Mouse (Mus musculus): ENCODE measurements at regions not wholly inside any gene's neighbourhood (a gene's known extent, or its start where the extent isn't known, plus 50 kb on each side); places are given as distances from the start of the nearest gene placed in this dataset.

DNA sequence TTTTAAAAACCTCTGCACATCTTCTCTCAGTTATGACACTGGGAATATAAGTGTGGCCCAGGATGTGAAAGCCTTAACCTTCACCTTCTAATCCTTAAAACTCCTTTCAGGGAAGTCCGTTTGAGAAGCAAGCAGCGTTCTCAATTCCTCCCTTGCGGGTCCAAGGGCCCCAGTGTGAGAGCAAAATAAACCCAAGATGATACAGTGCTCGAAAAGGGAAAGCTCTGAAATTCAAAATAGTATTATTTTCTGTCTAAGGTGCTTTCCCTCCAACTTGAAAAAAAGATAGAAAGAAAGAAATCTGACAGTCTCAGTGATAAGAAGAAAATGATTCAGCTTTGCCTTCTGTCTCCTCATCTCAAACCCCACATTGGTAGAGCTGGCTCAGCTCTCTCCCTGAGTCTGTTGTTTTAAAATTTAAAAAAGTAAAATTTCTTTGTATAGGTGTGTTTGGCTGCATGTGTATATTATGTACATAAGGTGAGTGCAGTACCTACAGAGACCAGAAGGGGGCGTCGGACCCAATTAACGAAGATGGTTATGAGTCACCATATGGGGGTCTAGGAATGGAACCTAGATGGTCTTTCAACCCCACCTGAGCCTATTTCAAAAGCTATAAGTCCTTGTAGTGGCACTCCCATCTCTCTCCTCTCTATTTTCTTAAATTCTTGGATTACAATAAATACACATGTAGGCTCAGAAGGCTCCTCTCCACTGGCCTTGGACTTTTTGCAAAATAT, 222.3 kb upstream of the Spdye4c start:
- DNase-seq (ENCODE audit: inconsistent age in 2 of 2, low spot score in 1 of 2): no peak

DNA sequence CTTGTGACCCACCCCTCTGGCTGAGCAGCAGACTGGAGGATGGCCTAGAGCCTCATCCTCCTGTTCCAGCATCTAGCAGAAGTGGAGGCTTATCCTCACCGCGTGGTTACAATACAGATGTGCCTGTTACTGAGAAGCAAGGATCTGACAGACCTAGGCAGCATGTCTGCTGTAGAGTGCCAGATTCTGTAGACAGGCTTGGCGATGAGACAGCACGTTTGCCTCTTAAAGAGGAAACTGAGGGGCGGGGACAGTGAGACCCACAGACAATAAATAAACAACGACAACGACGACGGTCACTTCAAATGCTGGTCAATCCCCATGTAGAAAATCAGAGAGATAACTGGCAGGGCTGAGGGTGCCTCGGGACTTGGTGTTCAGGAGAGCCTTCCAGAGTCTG, 220.2 kb upstream of the Spdye4c start:
- DNase-seq (ENCODE audit: inconsistent age in 2 of 2, low spot score in 1 of 2): no peak

- no peak for DNase-seq (ENCODE audit: inconsistent age in 2 of 2, low spot score in 1 of 2)
Observed at GRCm38 (mm10) chr2:128372204-128372603, 218.8 kb upstream of the Spdye4c start.

DNA sequence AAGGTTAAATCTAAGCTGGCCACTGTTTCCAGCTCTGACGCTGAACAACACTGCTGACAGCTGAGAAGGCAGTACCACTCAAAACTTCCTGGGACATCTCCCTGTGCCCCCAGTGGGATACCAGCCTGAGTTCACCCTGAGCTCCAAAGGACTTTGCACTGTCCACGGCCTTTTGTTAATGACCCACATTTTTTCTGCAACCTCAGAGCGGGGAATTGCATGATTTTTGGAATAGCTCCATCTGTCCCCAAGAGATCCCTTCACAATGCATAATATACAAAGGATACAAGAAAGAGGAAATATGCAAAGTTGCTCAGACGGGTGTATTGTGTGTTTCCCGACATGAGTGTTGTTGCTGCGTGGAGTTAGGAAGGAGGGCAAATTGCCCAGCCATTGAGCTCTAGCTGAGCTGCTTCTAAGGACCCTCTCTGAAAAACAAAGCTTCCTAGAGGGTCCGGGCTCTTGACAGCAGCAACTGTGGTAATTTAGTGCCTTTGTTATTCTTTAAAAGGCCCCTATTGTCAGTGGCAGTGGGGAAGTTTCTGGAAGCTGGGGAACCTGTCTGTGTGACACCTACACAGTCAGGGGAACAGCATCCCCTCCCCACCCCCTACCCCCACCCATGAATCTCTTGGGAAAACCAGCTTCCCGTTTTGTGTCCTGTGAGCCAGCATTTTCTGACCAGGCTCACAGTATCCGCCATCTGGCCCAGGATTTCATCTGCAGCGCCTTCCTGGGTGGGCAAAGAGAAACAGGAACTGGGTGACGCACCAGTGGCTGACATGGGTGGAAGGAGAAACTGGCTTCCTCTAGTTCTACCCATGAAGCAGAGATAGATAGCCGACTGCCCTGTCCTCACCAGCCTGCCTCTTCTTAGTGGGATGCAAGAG, 217.4 kb upstream of the Spdye4c start:
- DNase-seq (ENCODE audit: inconsistent age in 2 of 2, low spot score in 1 of 2): no peak

DNA sequence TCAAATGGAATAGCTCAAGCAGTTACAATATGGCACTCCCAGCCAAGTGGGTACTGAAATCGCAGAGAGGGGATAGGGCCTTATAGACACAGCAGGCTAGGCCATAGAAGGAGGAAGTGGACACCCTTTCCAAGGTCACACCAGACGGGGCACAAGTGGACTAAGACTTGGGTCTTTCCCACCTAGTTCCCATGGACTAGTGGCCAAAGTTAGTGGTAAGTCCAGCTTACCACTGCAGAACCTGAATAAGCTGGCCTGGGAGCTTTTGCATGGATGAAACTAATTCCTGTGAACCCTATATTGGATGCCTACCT, 216.8 kb upstream of the Spdye4c start:
- no peak for DNase-seq (ENCODE audit: inconsistent age in 2 of 2, low spot score in 1 of 2)

GRCm38 (mm10) chr2:128374926-128375325, 216.1 kb upstream of the Spdye4c start:
- DNase-seq (ENCODE audit: inconsistent age in 2 of 2, low spot score in 1 of 2): no peak

DNA sequence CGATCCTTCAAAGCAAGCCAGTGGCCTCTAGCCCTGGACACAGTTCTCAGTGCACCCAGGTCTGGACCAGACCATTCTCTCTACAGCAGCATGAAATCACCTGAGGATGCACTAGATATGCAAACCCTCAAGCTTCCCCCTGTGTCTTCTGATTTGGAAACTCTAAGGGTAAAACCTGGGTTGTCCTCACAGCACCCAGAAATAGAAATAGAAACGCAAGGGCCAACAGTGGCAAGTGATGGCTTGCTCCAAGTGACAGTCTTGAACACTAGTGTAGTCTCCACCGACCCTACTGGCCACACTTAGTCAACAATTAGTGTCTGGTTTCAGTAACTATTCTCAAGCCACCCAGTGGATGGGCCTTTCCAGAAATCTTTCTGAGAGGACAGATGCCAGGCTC, 215.2 kb upstream of the Spdye4c start:
- DNase-seq (ENCODE audit: inconsistent age in 2 of 2, low spot score in 1 of 2): no peak

DNA sequence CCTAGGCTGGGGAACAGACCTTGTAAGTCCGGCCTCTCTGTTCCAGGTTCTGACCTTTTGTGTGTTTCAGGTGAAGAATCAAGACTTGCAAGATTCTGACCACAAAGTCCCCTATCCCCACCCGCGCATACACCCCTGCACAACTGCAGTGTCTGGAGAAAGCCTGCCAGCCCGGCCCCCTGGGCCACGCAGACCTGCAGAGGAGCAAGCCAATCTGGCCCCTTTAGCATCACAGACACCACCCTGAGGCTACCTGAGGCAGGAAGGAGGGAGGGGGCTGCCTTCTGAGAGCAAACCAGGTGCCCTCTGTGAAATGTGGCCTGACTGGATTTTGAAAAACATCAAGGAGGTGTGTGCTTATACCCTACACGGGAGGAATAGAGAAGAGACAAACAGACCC, 213.8 kb upstream of the Spdye4c start:
- DNase-seq (ENCODE audit: inconsistent age in 2 of 2, low spot score in 1 of 2): no peak

- DNase-seq (ENCODE audit: inconsistent age in 2 of 2, low spot score in 1 of 2): no peak
Observed at GRCm38 (mm10) chr2:128377680-128378079, 213.3 kb upstream of the Spdye4c start.

DNA sequence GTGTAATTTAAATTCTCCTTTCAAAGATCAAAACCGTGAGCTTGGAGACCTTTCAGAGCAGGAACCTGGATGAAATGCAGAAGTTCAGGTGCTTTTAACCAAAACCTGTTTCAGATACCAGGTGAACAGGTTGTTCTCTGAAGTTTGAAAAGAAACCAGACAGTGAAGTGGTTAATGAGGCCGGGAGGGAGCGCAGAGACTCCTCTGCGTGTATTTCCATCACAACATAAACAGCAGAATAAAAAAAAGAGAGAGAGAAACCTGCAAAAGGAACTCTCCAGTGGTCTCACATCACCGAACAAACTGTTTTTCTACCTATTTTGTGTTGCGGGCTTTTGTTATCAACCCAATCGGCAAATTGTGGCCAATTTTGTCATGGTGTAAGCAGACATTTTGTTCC, 212.6 kb upstream of the Spdye4c start:
- no peak for DNase-seq (ENCODE audit: inconsistent age in 2 of 2, low spot score in 1 of 2)

DNA sequence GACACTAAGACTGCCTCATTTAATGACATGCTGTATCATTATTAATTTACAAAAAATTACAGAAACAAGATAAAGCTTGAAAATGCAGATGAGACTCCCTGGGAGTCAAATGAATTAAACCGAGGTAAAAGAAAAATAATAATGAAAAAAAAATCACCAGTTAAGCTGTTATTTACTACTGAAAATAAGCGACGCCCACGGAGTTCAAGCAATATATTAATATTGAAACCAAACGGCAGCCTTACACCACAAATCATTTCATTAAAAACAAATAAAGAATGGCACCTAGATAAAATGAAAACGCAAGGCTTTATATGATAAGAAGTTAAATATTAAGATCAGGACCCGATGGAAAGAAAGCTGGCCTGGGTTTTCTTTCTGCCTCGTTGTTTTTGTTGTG, 211.9 kb upstream of the Spdye4c start:
- no peak for DNase-seq (ENCODE audit: inconsistent age in 2 of 2, low spot score in 1 of 2)

GRCm38 (mm10) chr2:128379554-128379953, 211.5 kb upstream of the Spdye4c start:
- no peak for DNase-seq (ENCODE audit: inconsistent age in 2 of 2, low spot score in 1 of 2)

DNA sequence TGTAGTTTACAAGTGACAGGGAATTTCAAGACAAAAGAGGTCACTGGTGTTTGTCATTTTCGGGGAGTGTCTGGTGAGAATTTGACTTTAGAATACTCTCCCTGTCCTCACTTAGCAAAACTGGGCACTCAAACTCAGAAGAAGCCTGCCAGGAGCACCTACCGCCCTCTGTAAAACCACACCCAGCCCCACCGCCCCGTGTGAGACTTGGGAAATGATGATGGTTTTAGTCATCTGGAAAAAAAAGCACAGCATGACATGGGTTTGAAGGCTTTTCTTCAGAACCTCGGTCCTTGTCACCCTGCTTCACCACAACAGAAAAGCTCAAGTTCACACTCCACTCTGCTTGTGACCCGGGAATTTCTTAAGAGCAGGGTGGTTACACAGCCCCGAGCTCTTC, 210.4 kb upstream of the Spdye4c start:
- DNase-seq (ENCODE audit: inconsistent age in 2 of 2, low spot score in 1 of 2): no peak

GRCm38 (mm10) chr2:128381684-128382205, 209.3 kb upstream of the Spdye4c start:
- DNase-seq (ENCODE audit: inconsistent age in 2 of 2, low spot score in 1 of 2): no peak

DNA sequence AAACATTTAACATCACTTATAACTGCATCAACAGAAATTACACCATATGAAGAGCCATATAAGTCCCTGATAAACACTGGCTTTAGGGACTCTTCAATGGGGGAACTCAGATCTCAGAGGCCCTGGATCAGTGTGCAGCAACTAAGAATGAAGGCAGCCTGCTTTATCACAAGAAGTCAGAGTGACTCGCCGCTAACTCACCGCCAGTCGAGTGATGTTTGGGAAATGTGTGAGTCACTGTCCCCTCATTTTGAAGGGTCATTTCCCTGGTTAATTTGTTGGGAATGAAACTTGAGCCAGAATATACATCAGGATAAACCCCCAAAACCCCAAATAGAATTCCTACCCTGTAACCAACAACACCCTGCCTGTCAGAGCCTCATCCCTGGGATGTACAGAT, 208.5 kb upstream of the Spdye4c start:
- peak in 1 of 2 experiments; percentile 60 for DNase-seq (ENCODE audit: inconsistent age in 2 of 2, low spot score in 1 of 2)

DNA sequence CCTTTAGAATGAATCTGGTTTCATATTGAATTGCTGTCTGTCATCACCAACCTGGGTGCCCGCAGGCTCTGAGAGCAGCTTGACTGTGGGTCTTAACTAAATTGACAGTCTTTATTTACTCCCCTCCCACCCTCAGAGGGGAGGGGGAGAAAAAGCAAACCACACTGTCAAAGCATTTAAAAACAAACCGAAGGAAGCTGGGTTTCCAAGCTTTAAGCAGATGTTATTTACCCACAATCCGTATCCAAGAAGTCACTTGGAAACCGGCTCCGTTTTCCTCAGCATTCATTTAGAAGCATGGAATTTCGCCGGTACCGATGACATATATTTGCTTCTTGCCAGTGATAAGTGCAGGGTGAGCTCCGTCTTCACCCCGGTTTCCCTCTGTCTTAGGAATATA, 206.4 kb upstream of the Spdye4c start:
- no peak for DNase-seq (ENCODE audit: inconsistent age in 2 of 2, low spot score in 1 of 2)

DNA sequence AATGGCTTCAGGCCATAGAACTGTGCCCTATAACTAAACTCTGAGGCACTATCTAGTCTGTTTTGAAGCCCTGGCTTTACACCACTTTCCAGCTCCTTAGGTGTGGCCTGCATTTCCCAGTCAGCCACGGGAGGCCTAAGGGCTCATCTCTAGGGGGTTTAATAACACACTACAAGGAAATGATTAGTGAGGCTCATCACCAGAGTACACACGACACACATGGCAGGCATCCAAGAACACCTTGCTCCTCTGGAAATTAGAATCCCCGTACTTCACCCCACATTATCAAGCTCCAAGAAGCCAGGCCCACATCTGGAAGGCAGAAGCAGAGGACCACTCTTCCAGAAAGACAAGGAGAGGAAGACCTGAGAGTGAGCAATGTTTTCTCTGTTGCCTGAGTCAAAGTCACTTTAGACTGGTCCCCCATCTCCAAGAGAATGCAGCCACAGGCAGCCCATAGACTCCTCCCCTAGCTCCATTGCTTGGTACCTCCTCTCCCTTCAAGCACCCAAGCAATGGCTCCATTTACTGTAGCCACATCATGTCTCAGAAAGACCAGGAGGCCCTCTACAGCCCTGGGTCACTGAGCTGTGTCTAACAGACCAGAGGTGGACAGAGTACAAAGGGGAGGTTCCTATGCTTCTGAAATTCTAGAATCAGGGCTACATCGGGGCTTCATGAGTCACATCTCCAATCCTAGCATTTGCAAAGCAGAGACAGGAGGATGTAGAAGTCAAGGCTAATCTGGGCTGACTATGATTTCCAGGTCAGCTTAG, 204.0 kb upstream of the Spdye4c start:
- no peak for DNase-seq (ENCODE audit: inconsistent age in 2 of 2, low spot score in 1 of 2)

DNA sequence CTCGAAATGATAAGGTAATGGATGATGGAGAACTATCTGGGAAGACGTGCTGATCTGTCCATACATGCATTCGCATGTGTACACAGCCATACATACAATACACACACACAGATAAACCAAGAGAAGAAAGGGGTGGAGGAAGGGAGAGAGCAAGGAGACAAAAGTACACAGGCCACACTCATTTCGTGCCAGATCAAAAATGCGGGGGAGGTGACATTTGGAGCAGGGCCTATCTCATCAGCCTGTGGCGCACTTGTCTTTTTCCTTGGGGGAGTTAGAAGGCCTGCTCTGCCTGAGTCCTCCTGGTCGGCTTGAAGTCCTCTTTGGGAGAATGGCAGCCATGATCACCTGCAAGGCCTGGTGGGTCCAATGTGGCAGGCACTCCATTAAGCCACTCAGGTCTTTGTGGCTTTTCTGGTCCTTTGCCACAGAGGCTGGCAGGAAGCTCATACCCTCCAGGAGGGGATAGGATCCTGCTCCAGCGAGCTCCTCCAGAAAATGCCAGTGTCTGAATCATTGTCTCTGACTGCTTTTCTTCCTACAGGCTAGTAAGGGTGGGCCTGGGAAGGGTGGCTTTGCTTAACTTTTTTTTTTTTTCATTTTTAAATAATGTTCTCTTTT, 203.0 kb upstream of the Spdye4c start:
- no peak for DNase-seq (ENCODE audit: inconsistent age in 2 of 2, low spot score in 1 of 2)

DNA sequence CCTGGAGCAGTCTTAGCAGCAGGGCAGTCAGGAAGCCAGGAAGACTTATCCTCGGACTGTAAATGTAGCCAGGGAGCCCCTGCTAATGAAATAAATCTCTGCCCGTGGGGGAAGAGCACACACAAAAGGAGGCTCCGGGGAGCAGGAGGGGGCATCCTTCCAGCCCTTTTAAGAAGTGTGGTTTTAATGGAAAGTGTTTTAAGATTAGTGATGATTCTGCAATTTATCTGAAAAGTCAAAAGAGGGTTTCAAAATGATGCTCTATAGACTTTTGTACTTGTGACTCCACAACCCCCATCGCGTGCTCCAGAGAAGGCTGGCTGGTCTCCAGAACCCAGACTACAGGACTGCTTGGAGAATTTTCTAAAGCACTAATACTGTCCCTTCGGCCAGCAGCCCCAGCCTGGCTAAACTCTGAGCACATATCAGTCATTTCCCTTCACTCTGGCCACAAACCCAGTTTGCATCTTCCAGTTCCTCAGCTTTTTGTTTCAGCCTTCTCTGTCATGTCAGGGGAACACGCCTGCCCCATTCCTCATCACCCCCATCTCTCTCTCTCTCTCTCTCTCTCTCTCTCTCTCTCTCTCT, 202.0 kb upstream of the Spdye4c start:
- no peak for DNase-seq (ENCODE audit: inconsistent age in 2 of 2, low spot score in 1 of 2)

GRCm38 (mm10) chr2:128392344-128392743, 198.7 kb upstream of the Spdye4c start:
- no peak for DNase-seq (ENCODE audit: inconsistent age in 2 of 2, low spot score in 1 of 2)

DNA sequence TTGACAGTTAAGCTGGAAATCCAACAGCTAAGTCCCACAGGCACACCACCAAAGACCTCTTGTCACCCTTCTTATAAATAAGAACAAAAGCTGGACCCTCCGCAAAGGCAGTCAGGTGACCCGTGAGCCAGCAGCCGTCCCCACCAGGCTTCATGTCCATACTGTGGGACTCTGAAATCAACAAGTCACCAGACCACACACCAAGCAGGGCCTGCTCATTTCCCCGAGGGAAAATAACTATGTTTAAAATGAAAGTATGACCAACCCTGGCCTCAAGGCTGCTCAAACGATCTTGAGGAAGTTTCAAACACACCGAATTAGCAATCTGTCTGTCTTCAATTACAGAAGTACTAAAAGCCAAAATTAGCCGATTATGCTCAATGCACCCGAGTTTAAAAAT, 197.6 kb upstream of the Spdye4c start:
- DNase-seq (ENCODE audit: inconsistent age in 2 of 2, low spot score in 1 of 2): no peak
